Mouse (Mus musculus) ES-Bruce4 (cell line): ENCODE results near the gene Ncapd3.

ENCODE experiments used
- EP300 ChIP-seq: IDR thresholded peaks from 2 replicates; pipeline ENCODE4 v1.6.1; 2011; ENCODE audit warnings: low read depth, low read length; ENCODE audit not compliant: insufficient read depth
- POLR2A ChIP-seq: IDR thresholded peaks from one replicate; pipeline ENCODE4 v1.8.1; 2011; ENCODE audit warnings: low read length; ENCODE audit not compliant: insufficient read depth

DNA sequence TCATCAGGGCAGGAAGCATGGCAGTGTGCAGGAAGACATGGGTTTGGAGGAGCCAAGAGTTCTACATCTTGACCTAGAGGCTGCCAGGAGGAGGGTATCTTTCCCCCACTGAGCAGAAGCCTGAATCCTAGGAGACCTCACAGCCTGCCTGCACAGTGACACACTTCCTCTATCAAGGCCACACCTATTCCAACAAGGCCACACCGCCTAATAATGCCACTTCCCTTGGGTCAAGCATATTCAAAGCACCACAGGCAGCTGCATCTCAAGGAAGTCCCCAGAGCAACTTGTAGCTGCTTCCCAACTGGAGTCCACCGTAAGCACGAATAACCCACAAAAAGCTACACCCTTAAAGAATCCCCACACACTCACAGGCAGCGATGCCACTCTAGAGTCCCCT is 92.1 kb downstream of the Ncapd3 start:
- TF ChIP-seq EP300 (no peak), POLR2A (no peak)
